Mouse (Mus musculus): ENCODE measurements at regions not wholly inside any gene's neighbourhood (a gene's known extent, or its start where the extent isn't known, plus 50 kb on each side); places are given as distances from the start of the nearest gene placed in this dataset.

DNA sequence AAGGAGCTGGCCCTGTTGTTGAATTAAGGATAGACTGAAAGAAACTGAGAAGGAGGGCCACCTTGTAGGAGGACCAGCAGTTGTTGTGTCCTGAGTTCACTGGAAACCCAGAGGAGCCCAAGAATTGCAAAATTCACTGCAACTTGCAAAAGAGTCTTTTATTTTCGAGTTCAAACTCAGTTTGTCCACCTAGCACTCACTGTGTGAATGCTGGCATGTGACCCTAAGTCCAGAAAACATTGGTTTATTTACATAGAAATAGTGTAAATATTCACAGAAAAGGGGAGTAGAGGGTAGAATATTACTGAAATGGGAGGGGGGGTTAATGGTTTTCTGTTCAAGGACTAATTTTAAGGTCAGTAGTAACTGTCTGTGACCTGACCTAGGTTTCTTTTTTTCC, 394.7 kb downstream of the 4933405O20Rik start:
- no peak for DNase-seq (ENCODE audit: low read depth, low spot score)

- peak; percentile 20 for DNase-seq (ENCODE audit: low read depth, low spot score)
Measured at GRCm38 (mm10) chr7:51041899-51042667, 443.1 kb downstream of the 4933405O20Rik start.

- no peak for DNase-seq (ENCODE audit: low read depth, low spot score)
Measured at GRCm38 (mm10) chr7:51051496-51051895, 452.5 kb downstream of the 4933405O20Rik start.

DNA sequence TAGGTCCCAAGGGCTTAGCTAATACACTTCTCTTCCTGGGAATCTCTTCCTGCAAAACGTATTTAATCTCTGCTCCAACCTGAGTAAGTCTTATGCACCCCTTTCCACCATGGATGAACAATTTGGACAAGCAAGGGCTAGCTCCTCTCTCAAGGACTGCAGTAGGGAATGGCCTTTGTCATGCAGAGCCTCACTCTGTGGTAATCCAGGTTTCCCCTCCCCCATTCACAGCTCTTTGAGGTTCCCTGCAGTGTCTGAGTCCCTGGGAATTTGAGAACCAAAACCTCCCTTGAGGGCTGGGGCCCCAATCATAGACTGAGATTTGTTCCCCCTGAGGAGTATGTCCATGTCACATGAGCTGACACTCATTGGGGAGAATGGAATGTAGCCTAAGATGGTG, 442.5 kb upstream of the Ano5 start:
- no peak for DNase-seq (ENCODE audit: low read depth, low spot score)

DNA sequence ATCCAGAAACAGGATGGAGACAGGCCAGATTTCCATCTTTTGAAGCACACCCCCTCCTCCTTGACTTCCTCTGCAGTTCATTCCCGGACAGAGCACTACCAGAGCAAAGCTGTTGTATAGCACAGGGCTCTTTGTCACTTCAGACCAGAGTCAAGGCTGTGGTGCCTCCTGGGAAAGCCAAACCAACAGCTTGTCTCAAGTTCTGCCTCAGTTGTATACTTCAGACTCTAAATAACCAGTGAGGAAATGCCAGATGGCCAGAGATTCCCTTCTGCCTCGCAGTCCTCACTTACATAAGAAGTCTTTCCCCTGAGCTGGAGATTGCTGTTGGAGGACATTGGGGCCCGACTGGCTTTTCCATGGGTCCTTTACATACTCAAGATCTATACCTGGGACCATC, 417.1 kb upstream of the Ano5 start:
- DNase-seq (ENCODE audit: low read depth, low spot score): peak; percentile 52

GRCm38 (mm10) chr7:51101166-51101565, 409.7 kb upstream of the Ano5 start:
- DNase-seq (ENCODE audit: low read depth, low spot score): no peak

DNA sequence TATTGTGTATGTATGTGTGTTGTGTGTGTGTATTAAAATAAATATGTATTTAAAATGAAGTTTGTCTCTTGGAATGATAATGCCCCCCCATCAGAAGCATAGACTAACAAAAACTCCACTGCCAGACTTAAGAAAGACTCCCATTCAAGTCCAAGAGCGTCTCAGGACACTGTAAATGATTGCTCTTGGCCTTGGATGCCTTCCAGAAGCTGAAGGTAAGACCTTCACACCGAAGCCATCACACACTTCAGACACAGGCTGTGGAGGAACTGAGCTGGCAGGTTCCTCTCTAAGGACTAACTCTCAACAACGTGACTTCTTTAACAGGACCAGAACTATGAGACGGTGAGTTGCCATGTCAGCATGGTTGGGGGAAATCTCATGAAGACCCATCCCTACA, 370.0 kb upstream of the Ano5 start:
- DNase-seq (ENCODE audit: low read depth, low spot score): no peak

GRCm38 (mm10) chr7:51175211-51175610, 335.6 kb upstream of the Ano5 start:
- DNase-seq (ENCODE audit: low read depth, low spot score): no peak

DNA sequence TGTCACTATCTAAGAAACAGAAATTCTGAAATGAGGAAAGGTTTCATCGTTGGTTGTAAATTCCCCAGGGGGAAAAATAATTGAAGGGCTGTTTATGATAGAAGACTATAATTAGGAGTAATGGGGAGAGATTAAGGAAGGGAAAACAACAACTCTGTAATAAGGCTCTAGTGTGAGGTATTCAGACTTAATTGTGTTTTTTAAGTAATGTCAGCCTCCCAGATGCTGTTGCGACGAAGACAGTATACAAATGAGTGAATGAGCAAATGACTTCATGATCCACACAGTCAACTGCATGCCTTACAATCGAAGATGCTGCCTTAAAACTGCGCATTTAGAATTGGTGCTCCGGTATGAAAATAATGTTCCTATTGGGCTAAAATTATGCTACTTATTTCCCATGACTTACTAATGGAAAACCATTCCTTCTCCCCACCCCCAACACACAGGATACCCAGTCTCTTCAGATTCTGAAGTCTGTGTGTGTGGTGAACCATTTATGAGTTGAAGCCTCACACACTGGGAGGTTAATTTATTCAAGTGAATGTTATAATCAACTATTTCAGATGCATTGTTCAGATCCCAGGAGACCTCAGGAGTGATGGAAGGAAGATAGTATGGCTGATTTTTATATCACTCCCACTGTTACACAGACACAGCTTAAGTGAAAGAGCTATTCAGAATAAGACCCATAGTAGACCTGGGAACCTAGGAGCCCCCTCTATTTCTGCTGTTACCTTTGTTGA, 295.2 kb upstream of the Ano5 start:
- DNase-seq (ENCODE audit: low read depth, low spot score): no peak

DNA sequence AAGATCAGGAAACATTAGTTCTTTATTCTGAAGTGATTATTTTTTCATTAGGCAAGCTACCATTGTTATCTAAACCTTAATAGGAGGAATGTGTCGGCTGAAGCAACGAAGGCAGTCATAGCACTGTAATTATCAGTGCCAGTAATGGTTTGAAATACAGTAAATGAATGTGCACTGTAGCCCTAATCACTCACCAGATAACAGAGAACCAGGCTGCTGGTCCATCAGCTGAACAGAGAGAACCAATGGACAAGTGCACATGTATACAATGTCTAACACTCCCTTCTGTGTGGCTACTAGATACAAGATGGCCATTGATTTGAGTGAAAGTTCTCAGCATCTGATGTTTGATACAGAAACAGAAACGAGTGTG, 294.6 kb upstream of the Ano5 start:
- no peak for DNase-seq (ENCODE audit: low read depth, low spot score)

DNA sequence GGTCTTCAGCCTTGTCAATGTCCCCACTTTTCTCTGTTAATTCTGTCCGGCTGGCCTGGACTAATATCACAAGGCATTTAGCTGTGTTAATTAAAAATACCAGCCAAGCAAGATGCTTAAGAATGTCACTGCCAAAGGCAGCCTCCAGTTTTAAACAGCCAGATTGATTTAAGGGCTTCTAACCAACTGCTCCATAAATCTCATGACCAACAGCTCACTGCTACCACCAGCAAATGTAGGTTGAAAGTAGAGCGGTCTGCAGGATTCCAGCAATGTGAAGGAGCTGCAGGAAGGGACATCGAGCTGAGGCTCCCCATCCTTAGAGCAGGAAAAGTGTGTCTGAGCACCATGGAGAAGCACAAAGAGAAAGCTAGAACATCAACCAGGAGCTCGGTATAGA, 289.5 kb upstream of the Ano5 start:
- DNase-seq (ENCODE audit: low read depth, low spot score): peak; percentile 91

DNA sequence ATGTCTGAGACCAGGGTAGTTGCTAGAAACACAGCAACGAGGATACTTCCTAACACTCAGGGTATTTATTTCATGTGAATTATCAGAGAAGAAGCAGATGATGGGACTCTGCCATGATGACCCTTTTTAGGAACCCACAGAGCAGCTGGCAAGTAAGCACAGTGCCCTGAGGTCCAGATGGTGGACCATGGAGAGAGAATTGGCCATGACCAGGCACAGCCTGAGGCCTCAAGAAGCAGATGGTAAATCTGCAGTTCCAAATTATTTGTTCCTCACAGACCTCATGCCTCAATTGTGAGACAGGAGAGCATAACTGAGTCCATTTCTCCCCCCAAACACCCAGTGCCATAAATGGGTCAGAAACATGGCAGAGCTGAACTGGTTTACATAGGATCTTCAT, 289.0 kb upstream of the Ano5 start:
- peak; percentile 97 for DNase-seq (ENCODE audit: low read depth, low spot score)

GRCm38 (mm10) chr7:51227136-51227535, 283.7 kb upstream of the Ano5 start:
- DNase-seq (ENCODE audit: low read depth, low spot score): peak; percentile 59

DNA sequence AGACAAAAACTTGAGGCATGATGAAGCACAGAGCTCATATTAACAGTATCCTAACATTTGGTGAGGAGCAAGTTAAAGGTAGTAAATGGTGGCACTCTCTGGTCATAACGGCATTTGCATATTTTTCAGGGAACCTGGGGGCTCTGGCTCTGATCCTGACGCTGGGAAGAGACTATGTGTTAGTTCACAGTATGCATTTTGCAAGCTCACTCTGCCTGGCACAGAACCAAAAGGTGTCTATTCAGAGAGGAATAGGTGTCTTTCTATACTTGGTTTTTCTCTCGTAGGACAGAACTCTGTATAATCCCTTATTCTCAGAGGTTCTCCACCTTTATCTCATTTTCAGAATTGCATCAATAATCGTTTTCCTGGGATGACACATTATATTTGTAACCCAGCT, 276.2 kb upstream of the Ano5 start:
- no peak for DNase-seq (ENCODE audit: low read depth, low spot score)

- no peak for DNase-seq (ENCODE audit: low read depth, low spot score)
Measured at GRCm38 (mm10) chr7:51247695-51248094, 263.1 kb upstream of the Ano5 start.

DNA sequence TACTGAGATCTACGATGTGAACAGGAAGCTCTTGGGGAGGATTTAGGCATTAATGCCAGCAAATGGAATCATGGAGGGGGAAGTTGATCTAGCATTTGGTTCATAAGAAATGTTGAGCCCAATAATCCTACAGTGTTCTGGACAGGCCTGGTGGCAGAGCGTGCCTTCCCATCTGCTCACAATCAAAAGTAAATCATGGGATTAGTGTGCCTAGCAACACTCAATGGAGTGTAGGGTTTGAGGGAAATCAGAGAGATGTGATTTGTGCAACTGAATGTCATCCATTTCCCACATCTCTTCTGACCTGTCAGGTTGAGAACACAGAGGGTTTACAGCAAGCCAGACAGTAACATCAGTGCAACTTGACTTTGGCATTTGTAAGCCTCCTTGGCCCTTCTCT, 256.4 kb upstream of the Ano5 start:
- peak; percentile 39 for DNase-seq (ENCODE audit: low read depth, low spot score)

DNA sequence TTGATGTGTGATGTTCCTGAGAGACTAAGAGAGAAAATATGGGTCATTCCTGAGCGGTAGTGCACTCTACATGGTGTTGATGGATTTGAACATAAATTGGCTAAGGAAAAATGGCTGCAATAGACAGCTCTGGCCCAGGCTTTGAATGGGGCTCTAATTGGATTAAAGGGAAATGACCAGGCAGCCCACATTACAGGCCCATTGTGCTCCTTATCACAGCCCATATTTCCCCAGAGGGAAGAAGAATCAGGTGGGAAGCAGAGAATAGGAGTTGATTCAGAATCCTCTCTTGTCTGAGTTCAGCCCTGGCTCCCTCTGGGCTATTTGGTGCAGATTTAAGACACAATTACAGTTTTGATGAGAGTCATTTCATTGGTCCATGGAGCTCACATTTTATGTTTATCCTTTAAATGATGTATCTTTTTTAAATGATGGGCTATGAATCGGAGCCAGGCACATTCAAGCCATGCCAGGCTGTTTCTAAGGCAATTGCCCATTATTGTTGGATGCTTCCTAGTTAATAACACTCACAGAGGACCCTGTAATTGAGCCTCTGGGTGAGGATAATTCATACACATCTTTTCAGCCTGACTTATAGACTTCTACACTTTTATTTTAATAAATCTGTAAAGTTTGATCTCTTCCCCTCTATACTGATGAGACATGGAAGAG, 251.5 kb upstream of the Ano5 start:
- DNase-seq (ENCODE audit: low read depth, low spot score): no peak

- no peak for DNase-seq (ENCODE audit: low read depth, low spot score)
Measured at GRCm38 (mm10) chr7:51264166-51264565, 246.7 kb upstream of the Ano5 start.

DNA sequence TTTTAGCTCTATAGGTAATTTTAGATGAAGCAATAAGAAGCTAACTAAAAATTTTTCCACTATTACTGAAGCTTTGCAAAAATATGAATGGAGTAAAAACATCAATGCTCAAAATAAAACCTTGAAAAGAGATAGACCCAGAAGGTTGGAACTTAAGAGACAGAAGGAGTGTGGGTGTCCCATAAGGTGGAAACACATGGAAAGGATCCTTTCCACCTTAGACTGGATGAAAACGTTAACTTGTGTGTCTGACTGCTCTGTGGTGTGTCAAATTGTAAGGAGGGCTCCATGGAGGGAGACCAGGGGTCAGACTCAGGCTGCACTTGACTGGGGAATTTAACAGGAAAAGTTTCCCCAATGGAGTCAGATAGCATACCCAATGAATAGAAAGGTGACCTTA, 244.9 kb upstream of the Ano5 start:
- peak; percentile 73 for DNase-seq (ENCODE audit: low read depth, low spot score)

DNA sequence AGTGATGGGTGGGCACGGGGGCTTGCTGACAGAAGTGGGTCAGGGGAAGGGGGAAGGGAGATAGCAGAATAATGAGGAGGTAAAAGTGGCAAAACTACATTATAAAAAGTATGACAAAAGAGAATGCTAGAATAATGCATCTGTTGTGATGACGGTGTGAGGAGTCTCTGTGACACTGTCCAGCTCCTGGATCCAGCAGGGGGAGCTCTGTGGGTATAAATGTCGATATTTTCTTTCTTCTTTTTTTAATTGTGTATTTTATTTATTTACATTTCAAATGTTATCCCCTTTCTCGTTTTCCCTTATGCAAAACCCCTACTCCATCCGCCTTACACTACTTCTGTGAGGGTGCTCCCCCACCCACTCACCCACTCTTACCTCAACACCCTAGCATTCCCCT, 243.9 kb upstream of the Ano5 start:
- DNase-seq (ENCODE audit: low read depth, low spot score): no peak

DNA sequence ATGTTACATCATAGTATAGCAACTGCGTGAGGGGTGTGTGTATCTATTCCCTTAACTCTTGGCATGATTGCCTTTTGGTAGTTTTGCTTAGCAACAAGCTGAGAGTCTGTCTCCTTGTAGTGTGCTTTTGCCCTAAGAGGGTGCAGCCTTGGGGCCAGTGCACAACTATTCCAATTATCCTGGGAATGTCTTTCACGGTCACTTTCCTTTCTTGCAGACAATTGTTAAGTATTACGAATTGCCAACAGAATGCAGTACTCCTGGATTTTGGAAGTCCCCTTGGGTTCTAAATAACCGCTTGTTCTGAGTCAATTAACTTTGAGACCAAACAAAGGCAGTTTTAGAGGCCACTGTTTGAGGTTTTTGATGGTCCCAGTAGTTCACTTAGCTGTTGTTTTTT, 242.1 kb upstream of the Ano5 start:
- DNase-seq (ENCODE audit: low read depth, low spot score): no peak

- peak; percentile 86 for DNase-seq (ENCODE audit: low read depth, low spot score)
Measured at GRCm38 (mm10) chr7:51270531-51271090, 240.2 kb upstream of the Ano5 start.
